Mouse (Mus musculus) limb, embryonic 13.5 days (tissue): ENCODE measurements around the gene Jam2. TPM values are rescaled to one million over a fixed set of nuclear protein-coding genes. Genes with fewer than 3 reads are reported as not detected.

ENCODE experiments used
- ATAC-seq: fragments of 200-750 bp; cut with Nextera tagmentation; 2 replicates; pipeline ENCODE4 v1.8.0; 2017; ENCODE audit warnings: low read depth, moderate number of reproducible peaks, moderate TSS enrichment; ENCODE audit not compliant: low FRiP score
- H3K27ac ChIP-seq: fragments of 300-500 bp; sonication (generic); 2 replicates; pipeline ENCODE4 v1.5.1; 2015; ENCODE audit warnings: inconsistent platforms, mild to moderate bottlenecking, moderate library complexity
- H3K27me3 ChIP-seq: fragments of 300-500 bp; sonication (generic); 2 replicates; pipeline ENCODE4 v1.6.1; 2015; ENCODE audit warnings: mild to moderate bottlenecking, inconsistent platforms
- H3K36me3 ChIP-seq: fragments of 300-500 bp; sonication (generic); 2 replicates; pipeline ENCODE4 v1.6.1; 2015; ENCODE audit warnings: inconsistent platforms, mild to moderate bottlenecking, moderate library complexity
- H3K4me1 ChIP-seq: fragments of 300-500 bp; sonication (generic); 2 replicates; pipeline ENCODE4 v1.6.1; 2015; ENCODE audit warnings: inconsistent platforms
- H3K4me2 ChIP-seq: fragments of 300-500 bp; sonication (generic); replicated peaks from 2 replicates; pipeline ENCODE4 v1.6.1; 2015; ENCODE audit warnings: inconsistent platforms, mild to moderate bottlenecking, moderate library complexity
- H3K4me3 ChIP-seq: fragments of 300-500 bp; sonication (generic); 2 replicates; pipeline ENCODE4 v1.5.1; 2015; ENCODE audit warnings: moderate library complexity, mild to moderate bottlenecking, inconsistent platforms
- H3K9ac ChIP-seq: fragments of 300-500 bp; sonication (generic); 2 replicates; pipeline ENCODE4 v1.6.1; 2015; ENCODE audit warnings: mild to moderate bottlenecking, inconsistent platforms
- H3K9me3 ChIP-seq: fragments of 300-500 bp; sonication (generic); 2 replicates; pipeline ENCODE4 v1.6.1; 2016; ENCODE audit warnings: inconsistent platforms
- WGBS: fragments of 180-500 bp; shearing (Covaris S2); methylation state at CpG from one replicate; pipeline ENCODE4 v1.1.7; 2015; 5-methylcytosine and 5-hydroxymethylcytosine counted together
- polyA plus RNA-seq: library from polyadenylated mRNA; unstranded; fragments of >200 nt; fragmentation: Nextera tagmentation; extraction: Ambion mirVana; gene quantifications from 2 replicates; pipeline ENCODE4 v1.2.1, GENCODE M21; 2015

Gene Jam2
- polyA plus RNA-seq, 1 experiment from 2014 or later: 8.5 TPM

DNA sequence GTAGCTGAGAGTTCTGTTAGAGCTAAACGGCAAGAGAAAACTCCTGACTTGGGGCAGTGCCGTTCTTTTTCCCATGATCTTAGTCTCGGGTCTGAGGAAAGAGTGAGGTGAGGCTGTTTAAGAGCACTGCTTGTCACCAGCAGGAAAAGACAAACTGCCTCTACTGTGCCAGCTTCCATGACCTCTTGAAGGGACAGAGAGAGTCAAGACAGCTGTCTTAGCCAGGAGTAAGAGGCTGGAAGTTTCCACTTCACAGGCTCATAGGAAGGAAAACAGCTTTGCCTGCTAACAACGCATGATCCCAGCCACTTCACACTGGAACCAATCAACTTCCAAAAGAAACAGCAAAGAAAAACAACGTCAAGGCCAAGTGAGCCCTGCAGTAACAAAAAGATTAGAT, 57.8 kb downstream of the Jam2 start:
- peaks cover 52% of the 10 kb centered on the region for H3K36me3 ChIP-seq
- ATAC-seq: no peak
- WGBS: 87% methylated on average over 5 of the region's 5 CpGs

DNA sequence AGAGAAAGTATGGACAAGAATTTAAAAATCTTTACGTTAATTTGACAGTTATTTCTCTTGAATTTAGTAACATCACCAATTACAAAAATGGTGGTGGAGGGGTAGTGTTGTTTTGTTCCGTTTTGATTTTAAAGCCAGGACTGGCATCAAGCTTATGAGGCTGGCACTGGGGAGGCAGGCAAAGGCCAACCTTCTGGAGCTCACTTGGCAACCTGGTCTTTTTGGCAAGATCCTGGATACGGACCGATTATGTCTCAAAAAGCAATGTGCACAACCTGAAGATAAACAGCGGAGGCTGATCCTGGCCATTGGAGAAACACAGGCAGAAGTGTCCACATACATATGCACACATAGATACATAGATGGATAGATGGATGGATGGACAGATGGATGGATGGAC, 58.8 kb downstream of the Jam2 start:
- Histone ChIP-seq H3K4me1 (peaks cover 19% of the 10 kb centered on the region), H3K9me3 (no peaks in the 10 kb centered on the region), H3K27me3 (no peaks in the 10 kb centered on the region), H3K36me3 (peaks cover 42% of the 10 kb centered on the region), H3K4me2 (no peak overlapping the region), H3K4me3 (no peak overlapping the region), H3K9ac (no peak overlapping the region), H3K27ac (no peak overlapping the region)
- ATAC-seq: no peak
- WGBS: 96% methylated on average over 5 of the region's 5 CpGs

More for the DNA sequence above, 57.8 kb downstream of the Jam2 start:
- no peak overlapping the region for H3K4me2 ChIP-seq
- H3K9ac ChIP-seq: 0 out of 2 replicates have a peak overlapping the region, but pooled peaks have one; percentile 35
- H3K27ac ChIP-seq: no peak overlapping the region
- H3K4me1 ChIP-seq: peaks cover 12% of the 10 kb centered on the region
- no peaks in the 10 kb centered on the region for H3K27me3 ChIP-seq
- H3K4me3 ChIP-seq: no peak overlapping the region
- no peaks in the 10 kb centered on the region for H3K9me3 ChIP-seq

DNA sequence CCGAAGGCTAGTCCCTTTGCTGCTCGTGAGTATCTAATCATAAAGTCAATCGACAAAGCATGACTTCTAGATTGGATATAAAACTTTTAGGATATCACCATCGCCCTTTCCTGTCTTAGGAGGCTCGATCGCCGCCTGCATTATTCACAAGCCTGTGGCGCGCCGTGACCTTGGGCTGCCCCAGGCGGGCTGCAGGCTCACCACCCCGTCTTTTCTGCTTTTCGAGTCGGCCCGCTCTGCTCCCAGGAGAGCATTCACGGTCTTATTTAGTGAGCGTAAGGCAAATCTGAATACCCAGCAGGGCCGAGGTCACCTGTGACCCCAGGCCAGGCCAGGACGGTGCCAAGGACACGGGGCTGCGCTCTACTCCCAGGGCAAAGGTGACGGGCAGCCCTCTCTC, 60.4 kb downstream of the Jam2 start:
- Histone ChIP-seq H3K4me2 (peak overlapping the region; percentile 79), H3K27ac (peak overlapping the region; percentile 98), H3K4me1 (peaks cover 19% of the 10 kb centered on the region), H3K27me3 (no peaks in the 10 kb centered on the region), H3K9me3 (no peaks in the 10 kb centered on the region), H3K9ac (peak overlapping the region; percentile 97), H3K36me3 (peaks cover 30% of the 10 kb centered on the region), H3K4me3 (peak overlapping the region; percentile 91)
- 1% methylated on average over 22 of the region's 22 CpGs for WGBS
- no peak for ATAC-seq

DNA sequence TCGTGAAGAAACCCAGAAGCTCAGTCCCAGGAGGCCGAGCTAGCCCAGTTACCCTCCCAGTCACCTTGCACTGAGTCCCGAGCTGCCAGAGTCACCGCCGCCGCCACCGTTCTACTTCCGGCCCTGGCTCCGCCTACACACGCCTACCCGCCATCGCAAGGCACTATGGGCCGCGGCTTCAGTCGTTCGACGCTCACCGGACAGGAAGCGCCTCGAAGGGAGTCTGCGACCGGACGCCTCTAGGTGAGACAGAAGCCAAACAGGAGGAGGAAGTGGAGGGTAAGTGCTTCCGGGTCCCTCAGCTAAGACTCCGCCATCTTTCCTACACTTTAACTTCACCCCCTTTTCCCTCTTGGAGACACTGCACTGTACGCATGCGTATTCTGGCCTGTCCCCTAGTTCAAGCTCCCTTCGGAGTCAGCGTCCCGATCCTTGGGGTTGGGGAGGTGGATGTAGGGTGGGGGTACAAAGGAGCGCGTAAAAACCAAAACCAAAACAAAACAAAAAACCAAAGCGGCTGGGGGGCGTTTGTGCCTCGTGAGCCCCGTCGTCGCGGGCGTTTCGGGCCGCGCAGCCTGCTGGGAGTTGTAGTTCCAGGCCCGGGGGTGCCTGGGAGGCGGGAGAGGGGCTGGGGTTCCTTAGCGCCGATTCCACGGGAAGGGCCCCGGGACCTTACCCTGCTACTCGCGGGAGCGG, 61.0 kb downstream of the Jam2 start, which contains the start of gene Gabpa:
TSS of gene Gabpa (plus strand) at position 181 of the 696 bp plus-strand sequence.
- Histone ChIP-seq H3K9me3 (no peaks in the 10 kb centered on the region), H3K9ac (peak within 1 kb of the TSS; percentile 97), H3K36me3 (peaks cover 28% of the 10 kb centered on the region), H3K4me2 (peak within 1 kb of the TSS; percentile 79), H3K4me1 (peaks cover 19% of the 10 kb centered on the region), H3K27ac (peak within 1 kb of the TSS; percentile 98), H3K4me3 (peak within 1 kb of the TSS; percentile 91), H3K27me3 (no peaks in the 10 kb centered on the region)
- under 1% methylated on average over 46 of the region's 52 CpGs for WGBS
- peak; percentile 96 for ATAC-seq

DNA sequence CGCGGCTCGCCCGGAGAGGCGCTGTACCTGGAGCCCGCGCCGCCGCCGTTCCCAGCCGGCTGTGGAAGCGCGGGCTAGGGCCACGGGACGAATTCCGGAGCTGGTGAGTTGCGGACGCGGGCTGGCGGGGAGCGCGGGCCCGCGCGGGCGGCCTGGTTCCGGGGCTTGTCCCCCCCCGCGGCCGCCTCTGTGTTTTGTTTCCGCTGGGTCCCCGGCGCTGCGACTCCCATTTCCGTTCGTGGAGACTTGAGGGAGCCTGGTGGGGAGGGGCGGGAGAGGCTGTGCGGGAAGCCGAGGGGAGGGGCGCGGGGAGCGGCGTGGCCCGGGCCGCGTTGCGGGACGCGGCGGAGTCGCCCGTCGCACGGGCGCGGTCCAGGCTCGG, 61.5 kb downstream of the Jam2 start, which contains the start of gene Atp5j:
TSS of gene Atp5j (minus strand) at position 185 of the 382 bp plus-strand sequence.
- Histone ChIP-seq H3K36me3 (peaks cover 25% of the 10 kb centered on the region), H3K27me3 (no peaks in the 10 kb centered on the region), H3K4me3 (peak within 1 kb of the TSS; percentile 91), H3K9me3 (no peaks in the 10 kb centered on the region), H3K4me2 (peak within 1 kb of the TSS; percentile 79), H3K9ac (peak within 1 kb of the TSS; percentile 97), H3K4me1 (peaks cover 19% of the 10 kb centered on the region), H3K27ac (peak within 1 kb of the TSS; percentile 98)
- ATAC-seq: peak; percentile 75
- under 1% methylated on average over 41 of the region's 57 CpGs for WGBS

DNA sequence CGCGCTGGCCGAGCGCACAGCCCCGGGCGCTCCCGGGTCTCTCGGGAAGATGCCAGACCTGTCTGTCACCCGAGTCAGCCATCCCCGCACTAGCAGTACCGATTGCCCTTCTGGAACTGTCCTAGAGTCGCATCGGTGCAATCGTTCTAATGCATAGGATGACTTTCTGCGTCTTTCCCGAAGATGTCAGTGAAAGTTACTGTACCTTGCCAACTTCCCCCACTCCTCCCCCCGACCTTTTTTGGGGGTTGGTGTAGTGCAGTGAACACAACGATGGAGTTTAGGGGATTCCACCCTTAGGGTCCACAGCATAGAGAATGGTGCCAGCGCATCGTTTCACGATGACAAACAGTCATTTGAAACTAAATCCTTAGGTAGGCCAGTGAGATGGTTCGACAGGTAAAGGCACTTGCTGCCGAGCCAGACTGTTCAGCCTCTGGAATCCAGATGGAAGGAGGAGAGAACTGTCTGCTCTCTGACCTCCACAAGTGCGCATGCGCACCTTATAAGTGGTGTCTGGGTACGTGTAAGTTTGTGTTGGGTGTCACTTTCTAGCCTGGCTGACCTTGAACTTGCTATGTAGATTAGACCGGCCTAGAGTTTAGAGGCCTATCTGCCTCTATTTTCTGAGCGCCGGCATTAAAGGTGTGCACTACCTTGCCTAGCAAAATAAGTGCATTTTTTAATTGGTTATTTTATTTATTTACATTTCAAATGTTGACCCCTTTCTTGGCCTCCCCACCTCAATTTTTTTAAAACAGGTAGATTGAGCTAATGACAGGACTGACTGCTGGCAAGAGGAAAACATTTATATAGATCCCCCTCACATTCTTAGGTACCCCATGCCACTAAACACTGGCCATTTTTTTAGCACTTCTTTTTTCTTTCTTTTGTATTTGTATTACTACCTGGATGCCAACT, 62.2 kb downstream of the Jam2 start:
- ATAC-seq: peak; percentile 7; the same call in 1 of the 2 replicates
- Histone ChIP-seq H3K36me3 (peaks cover 25% of the 10 kb centered on the region), H3K9me3 (no peaks in the 10 kb centered on the region), H3K27me3 (no peaks in the 10 kb centered on the region), H3K27ac (peak overlapping the region; percentile 98), H3K4me3 (peak overlapping the region; percentile 91), H3K9ac (peak overlapping the region; percentile 97), H3K4me1 (peaks cover 19% of the 10 kb centered on the region), H3K4me2 (peak overlapping the region; percentile 79)
- WGBS: 7% methylated on average over 29 of the region's 29 CpGs

DNA sequence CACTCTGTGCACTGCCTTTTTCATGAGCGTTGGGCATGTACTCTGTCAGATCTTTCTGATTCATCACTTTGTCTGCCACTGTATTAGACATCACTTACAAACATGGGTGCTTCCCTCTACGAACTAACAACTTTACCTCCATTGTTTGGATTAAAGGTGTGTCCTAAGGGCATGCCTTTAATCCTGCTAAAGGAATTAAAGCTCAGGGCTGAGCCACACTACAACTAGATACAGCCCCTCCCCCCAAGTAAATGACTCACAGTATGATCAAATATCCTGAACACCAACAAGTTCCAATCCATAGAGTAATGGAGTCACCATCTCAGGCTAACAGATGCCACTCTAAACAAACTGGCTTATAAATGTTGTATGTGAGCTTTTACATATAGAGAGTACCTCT, 64.7 kb downstream of the Jam2 start:
- H3K4me1 ChIP-seq: peaks cover 19% of the 10 kb centered on the region
- no peaks in the 10 kb centered on the region for H3K27me3 ChIP-seq
- H3K9me3 ChIP-seq: no peaks in the 10 kb centered on the region
- ATAC-seq: no peak
- WGBS: 82% methylated on average over 2 of the region's 2 CpGs
- H3K4me3 ChIP-seq: no peak overlapping the region
- no peak overlapping the region for H3K4me2 ChIP-seq
- no peak overlapping the region for H3K9ac ChIP-seq
- H3K36me3 ChIP-seq: peaks cover 22% of the 10 kb centered on the region
- no peak overlapping the region for H3K27ac ChIP-seq

DNA sequence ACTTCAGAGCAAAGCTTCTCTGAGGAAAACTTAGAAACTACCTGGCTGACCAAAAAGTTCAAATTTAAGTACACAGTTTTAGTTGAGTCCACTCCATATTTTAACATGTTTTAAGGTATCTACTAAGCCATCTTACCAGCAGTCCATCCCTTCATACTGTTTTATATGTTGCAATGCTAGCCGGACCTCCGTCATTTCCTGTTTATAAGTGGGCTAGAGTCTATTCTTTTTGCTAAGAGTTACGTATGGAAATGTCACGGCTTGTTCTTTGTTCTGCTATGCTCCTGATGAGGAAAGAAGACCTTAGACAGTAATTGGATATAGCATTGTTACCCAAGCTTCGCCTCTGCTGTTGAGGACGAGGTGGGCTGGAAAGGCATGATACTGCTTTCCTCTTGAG, 79.6 kb downstream of the Jam2 start:
- no peak overlapping the region for H3K4me2 ChIP-seq
- WGBS: 93% methylated on average over 6 of the region's 6 CpGs
- peaks cover 78% of the 10 kb centered on the region for H3K36me3 ChIP-seq
- no peaks in the 10 kb centered on the region for H3K9me3 ChIP-seq
- no peak overlapping the region for H3K9ac ChIP-seq
- no peak overlapping the region for H3K4me3 ChIP-seq
- H3K27me3 ChIP-seq: no peaks in the 10 kb centered on the region
- no peak overlapping the region for H3K27ac ChIP-seq
- no peaks in the 10 kb centered on the region for H3K4me1 ChIP-seq
- ATAC-seq: no peak

DNA sequence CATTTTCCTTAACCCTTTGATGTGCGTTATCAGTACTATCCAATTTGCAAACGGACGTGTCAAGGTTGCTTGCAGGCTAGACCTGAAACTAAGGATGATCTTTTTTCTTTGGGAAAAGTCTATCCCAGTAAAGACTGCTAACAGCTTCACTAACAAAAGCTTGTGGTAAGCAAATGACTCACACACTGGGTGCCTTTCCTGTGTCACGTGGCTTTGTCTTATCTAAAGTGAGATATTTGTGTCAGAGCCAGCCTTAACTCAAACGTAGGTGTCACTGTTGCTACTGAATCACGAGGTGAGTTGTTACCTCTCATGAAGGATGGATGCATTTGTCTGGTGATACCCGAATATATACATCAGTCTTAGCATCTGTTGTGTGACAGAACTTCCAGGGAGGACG, 90.7 kb downstream of the Jam2 start:
- 90% methylated on average over 8 of the region's 8 CpGs for WGBS
- Histone ChIP-seq H3K36me3 (peaks cover 40% of the 10 kb centered on the region), H3K4me2 (no peak overlapping the region)

DNA sequence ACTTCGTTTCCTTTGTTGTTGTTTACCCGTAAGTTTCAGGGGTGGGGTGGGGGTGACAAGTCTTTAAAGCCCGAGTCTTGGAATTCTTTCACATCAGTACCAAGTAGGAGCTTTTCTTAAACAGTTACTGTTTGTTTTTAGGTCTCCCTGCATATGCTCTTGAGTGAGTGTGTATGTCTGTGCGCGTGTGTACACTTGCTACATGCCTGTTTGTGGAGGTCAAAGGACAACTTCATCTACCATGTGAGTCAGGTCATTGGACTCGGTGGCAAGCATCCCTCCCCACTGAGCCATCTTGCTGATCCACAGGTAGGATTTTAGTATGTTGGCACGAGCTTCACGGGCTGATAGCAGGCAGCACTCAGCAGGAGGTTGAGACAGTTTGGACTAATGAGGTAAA, 99.9 kb downstream of the Jam2 start:
- WGBS: 74% methylated on average over 8 of the region's 8 CpGs
- no peak for ATAC-seq
- H3K4me3 ChIP-seq: no peak overlapping the region

More for the DNA sequence above, 90.7 kb downstream of the Jam2 start:
- no peak for ATAC-seq
- Histone ChIP-seq H3K9ac (no peak overlapping the region), H3K4me3 (no peak overlapping the region), H3K27ac (no peak overlapping the region), H3K27me3 (no peaks in the 10 kb centered on the region), H3K9me3 (no peaks in the 10 kb centered on the region), H3K4me1 (no peaks in the 10 kb centered on the region)

DNA sequence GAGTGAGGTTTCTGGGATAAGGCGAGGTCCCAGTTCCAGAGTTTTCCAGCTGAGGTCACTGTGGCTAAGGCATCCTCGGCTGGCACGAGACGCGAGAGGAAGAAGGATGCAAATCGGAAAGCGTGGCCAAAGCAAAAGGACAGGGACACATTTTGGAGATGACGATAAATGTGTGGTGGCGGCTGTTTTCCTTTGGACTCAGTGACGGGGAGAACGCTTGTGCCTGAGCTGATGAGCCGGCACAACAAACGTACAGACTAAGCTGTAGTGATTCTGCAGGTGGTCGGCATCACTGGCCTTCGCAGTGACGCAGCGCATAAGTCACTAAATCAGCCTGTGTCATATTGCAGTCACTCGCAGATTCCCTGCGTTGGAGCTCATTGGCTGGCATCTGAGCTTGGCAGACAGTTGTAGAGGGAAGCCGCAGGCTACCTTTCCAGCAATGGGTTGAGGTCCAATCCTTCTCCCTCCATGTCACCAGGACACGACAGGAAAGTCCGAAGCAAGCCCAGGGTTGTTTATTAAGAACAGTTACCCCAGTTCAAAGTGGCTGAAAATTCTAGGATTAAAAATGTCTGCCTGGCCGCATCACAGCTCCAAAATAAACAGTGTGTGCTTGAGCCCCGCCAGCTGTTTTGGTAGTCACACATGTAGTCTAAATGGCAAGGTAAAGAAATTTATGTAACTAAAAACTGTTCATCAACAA, 101.2 kb downstream of the Jam2 start:
- no peak overlapping the region for H3K27ac ChIP-seq
- no peak for ATAC-seq
- no peaks in the 10 kb centered on the region for H3K9me3 ChIP-seq
- no peaks in the 10 kb centered on the region for H3K36me3 ChIP-seq
- no peak overlapping the region for H3K9ac ChIP-seq
- 0 out of 2 replicates have a peak, but pooled peaks cover 3% of the 10 kb centered on the region for H3K4me1 ChIP-seq
- WGBS: 79% methylated on average over 24 of the region's 24 CpGs
- H3K4me3 ChIP-seq: no peak overlapping the region
- H3K4me2 ChIP-seq: no peak overlapping the region
- no peaks in the 10 kb centered on the region for H3K27me3 ChIP-seq

More for the DNA sequence above, 99.9 kb downstream of the Jam2 start:
- Histone ChIP-seq H3K9me3 (no peaks in the 10 kb centered on the region), H3K9ac (no peak overlapping the region), H3K4me2 (no peak overlapping the region), H3K36me3 (no peaks in the 10 kb centered on the region), H3K27me3 (no peaks in the 10 kb centered on the region), H3K4me1 (0 out of 2 replicates have a peak, but pooled peaks cover 3% of the 10 kb centered on the region), H3K27ac (no peak overlapping the region)
